Mouse (Mus musculus) liver, adult 2 months (tissue): ENCODE data around the gene Slc4a1ap.

Experiments
- CTCF ChIP-seq: fragments of 200-500 bp; IDR thresholded peaks from 2 replicates; pipeline ENCODE4 v1.5.1; 2011; ENCODE audit warnings: low read depth, low read length, control low read depth
- POLR2A ChIP-seq: fragments of 200-500 bp; IDR thresholded peaks from 2 replicates; pipeline ENCODE4 v1.6.1; 2011; ENCODE audit warnings: low read length, control low read depth; ENCODE audit not compliant: insufficient read depth; ENCODE audit errors: extremely low read depth

DNA sequence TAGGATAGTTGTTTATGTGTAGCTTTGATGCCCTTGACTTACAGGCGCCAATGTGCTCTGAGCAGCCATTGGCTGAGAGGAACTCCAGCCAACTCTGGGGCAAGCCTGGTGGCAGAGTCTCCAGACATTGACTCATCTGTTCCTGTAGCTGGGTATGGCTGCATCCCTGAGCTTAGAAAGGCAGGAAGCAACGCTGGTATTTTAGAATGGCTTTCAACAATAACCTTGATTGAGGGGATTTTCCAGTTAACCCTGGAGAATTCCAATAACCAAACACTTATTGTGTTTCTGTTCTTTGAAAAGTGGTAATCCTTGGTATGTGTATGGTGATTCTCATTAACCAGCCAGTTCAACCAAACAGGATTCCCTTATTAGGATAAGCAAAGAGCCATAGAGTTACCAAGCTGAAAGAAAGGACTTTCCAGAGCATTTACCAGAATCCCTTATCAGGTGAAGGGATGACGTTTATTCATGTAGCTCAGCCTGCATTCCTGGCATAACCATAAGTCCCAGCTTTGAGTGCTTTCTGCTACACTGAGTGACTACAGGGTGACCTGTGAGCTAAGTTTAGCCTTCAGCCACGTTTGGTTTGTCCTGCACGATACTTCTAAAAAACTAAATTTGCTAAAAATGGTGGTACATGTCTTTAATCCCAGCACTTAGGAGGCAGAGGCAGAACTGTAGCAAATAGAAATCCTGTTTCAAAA lies 41.3 kb downstream of the Slc4a1ap start:
- TF ChIP-seq CTCF: no peak
- TF ChIP-seq POLR2A: no peak
